Mouse (Mus musculus) cerebellum, postnatal 25 days (tissue): ENCODE measurements at regions not wholly inside any gene's neighbourhood (a gene's known extent, or its start where the extent isn't known, plus 50 kb on each side); places are given as distances from the start of the nearest gene placed in this dataset.

Experiments used
- DNase-seq, 2 experiments: peaks; one replicate each; pipeline ENCODE4 v3.0.0; 2021; ENCODE audit warnings: mixed read lengths in 2 of 2

GRCm38 (mm10) chr10:17213310-17214064 is 509.5 kb upstream of the Cited2 start:
- DNase-seq, result no peak

- no peak for DNase-seq
Measured at GRCm38 (mm10) chr10:17214065-17214440, 509.0 kb upstream of the Cited2 start.

GRCm38 (mm10) chr10:17215029-17215428 is 508.0 kb upstream of the Cited2 start:
- no peak for DNase-seq

- no peak for DNase-seq
Measured at GRCm38 (mm10) chr10:17221495-17221894, 501.5 kb upstream of the Cited2 start.

GRCm38 (mm10) chr10:17225727-17226126 is 497.3 kb upstream of the Cited2 start:
- DNase-seq, result no peak

- DNase-seq, result peak; percentile 40
Measured at GRCm38 (mm10) chr10:17230040-17230818, 492.8 kb upstream of the Cited2 start.

GRCm38 (mm10) chr10:17235955-17236650 is 486.9 kb upstream of the Cited2 start:
- DNase-seq, result no peak

GRCm38 (mm10) chr10:17236761-17237160 is 486.3 kb upstream of the Cited2 start:
- DNase-seq, result no peak

- DNase-seq, result peak in 1 of 2 experiments; percentile 21
Measured at GRCm38 (mm10) chr10:17237463-17237862, 485.6 kb upstream of the Cited2 start.

GRCm38 (mm10) chr10:17237918-17238850 is 484.8 kb upstream of the Cited2 start:
- DNase-seq, result peak; percentile 30 to 44

- DNase-seq, result no peak
Measured at GRCm38 (mm10) chr10:17248270-17248669, 474.7 kb upstream of the Cited2 start.

GRCm38 (mm10) chr10:17253040-17253439 is 470.0 kb upstream of the Cited2 start:
- peak; percentile 20 to 53 for DNase-seq

- no peak for DNase-seq
Measured at GRCm38 (mm10) chr10:17260154-17260553, 462.9 kb upstream of the Cited2 start.

- no peak for DNase-seq
Measured at GRCm38 (mm10) chr10:17260615-17261014, 462.4 kb upstream of the Cited2 start.

- no peak for DNase-seq
Measured at GRCm38 (mm10) chr10:17261192-17261824, 461.7 kb upstream of the Cited2 start.

- no peak for DNase-seq
Measured at GRCm38 (mm10) chr10:17261825-17262205, 461.2 kb upstream of the Cited2 start.

- no peak for DNase-seq
Measured at GRCm38 (mm10) chr10:17272646-17273045, 450.4 kb upstream of the Cited2 start.

- DNase-seq, result no peak
Measured at GRCm38 (mm10) chr10:17273855-17274254, 449.2 kb upstream of the Cited2 start.

- DNase-seq, result no peak
Measured at GRCm38 (mm10) chr10:17275214-17275613, 447.8 kb upstream of the Cited2 start.

- DNase-seq, result no peak
Measured at GRCm38 (mm10) chr10:17277911-17278310, 445.1 kb upstream of the Cited2 start.

GRCm38 (mm10) chr10:17284858-17285257 is 438.2 kb upstream of the Cited2 start:
- DNase-seq, result no peak

- DNase-seq, result no peak
Measured at GRCm38 (mm10) chr10:17287141-17287540, 435.9 kb upstream of the Cited2 start.
